Comparison of ENCODE assay signal across 1 mouse cellular context in genomic region chr1:135129543-135130183, GRCm38 (mm10).
TF ChIP-seq lines count a peak whose summit lies in the region.

No protein-coding gene starts in this region.

TF ChIP-seq in myocyte, 11 proteins besides CTCF, POLR2A, EP300 and RAD21 (continued from another document):
- TF ChIP-seq MYOD1 (IDR thresholded peaks at IDR 0.05; ENCODE audit: control insufficient read depth in 1 of 3, insufficient read length in 2 of 3, low read depth in 2 of 3) (no peak), POLR2AphosphoS2 (IDR thresholded peaks at IDR 0.05; ENCODE audit: insufficient read length, low read depth) (no peak), E2F4 (IDR thresholded peaks at IDR 0.05; ENCODE audit: insufficient read depth) (no peak), USF1 (IDR thresholded peaks at IDR 0.05; ENCODE audit: low read depth) (no peak)
TF ChIP-seq in myocyte: peak in this region for 0.
